Mouse (Mus musculus) intestine, embryonic 14.5 days (tissue): ENCODE data around the gene Zbtb39. TPM values are rescaled to one million over a fixed set of nuclear protein-coding genes. Genes with fewer than 3 reads are reported as not detected.

Experiments
- ATAC-seq: fragments of 200-750 bp; cut with Nextera tagmentation; replicated peaks from 2 replicates; pipeline ENCODE4 v1.8.0; 2017; ENCODE audit warnings: low read depth, moderate number of reproducible peaks, moderate TSS enrichment, moderate library complexity; ENCODE audit not compliant: low FRiP score, low TSS enrichment
- DNase-seq: peaks from one replicate; pipeline ENCODE4 v3.0.0-alpha.2; 2018; ENCODE audit warnings: low spot score
- H3K27ac ChIP-seq: fragments of 300-500 bp; sonication (generic); 2 replicates; pipeline ENCODE4 v1.5.1; 2014; ENCODE audit warnings: low read depth, mild to moderate bottlenecking, control low read depth
- H3K27me3 ChIP-seq: fragments of 300-500 bp; sonication (generic); replicated peaks from 2 replicates; pipeline ENCODE4 v1.6.1; 2014; ENCODE audit warnings: low read length, control low read depth; ENCODE audit not compliant: control insufficient read depth, insufficient read depth
- H3K36me3 ChIP-seq: fragments of 300-500 bp; sonication (generic); 2 replicates; pipeline ENCODE4 v1.6.1; 2014; ENCODE audit warnings: low read length, control low read depth; ENCODE audit not compliant: control insufficient read depth, insufficient read depth
- H3K4me1 ChIP-seq: fragments of 300-500 bp; sonication (generic); replicated peaks from 2 replicates; pipeline ENCODE4 v1.6.1; 2014; ENCODE audit warnings: low read length, control low read depth, mixed read lengths; ENCODE audit not compliant: control insufficient read depth, insufficient read depth
- H3K4me2 ChIP-seq: fragments of 300-500 bp; sonication (generic); 2 replicates; pipeline ENCODE4 v1.6.1; 2014; ENCODE audit warnings: low read length
- H3K4me3 ChIP-seq: fragments of 300-500 bp; sonication (generic); 2 replicates; pipeline ENCODE4 v1.5.1; 2014; ENCODE audit warnings: low read depth, low read length, control low read depth, mixed read lengths
- H3K9ac ChIP-seq: fragments of 300-500 bp; sonication (generic); 2 replicates; pipeline ENCODE4 v1.6.1; 2014; ENCODE audit warnings: mild to moderate bottlenecking, low read length
- H3K9me3 ChIP-seq: fragments of 300-500 bp; sonication (generic); 2 replicates; pipeline ENCODE4 v1.6.1; 2016; ENCODE audit warnings: low read length, control low read depth; ENCODE audit not compliant: control insufficient read depth
- WGBS: fragments of 180-500 bp; shearing (Covaris S2); extraction: QIAGEN DNeasy Blood & Tissue Kit; methylation state at CpG from one replicate; pipeline ENCODE4 v1.1.7; 2014; 5-methylcytosine and 5-hydroxymethylcytosine counted together
- polyA plus RNA-seq: library from polyadenylated mRNA; unstranded; fragments of >200 nt; fragmentation: Nextera tagmentation; extraction: Ambion mirVana; gene quantifications from 2 replicates; pipeline ENCODE4 v1.2.1, GENCODE M21; 2014

Zbtb39 gene
- polyA plus RNA-seq, 1 experiment from 2014 or later: 3.9 TPM

GRCm38 (mm10) chr10:127730285-127730932 is 8.9 kb upstream of the Zbtb39 start:
- no peak for DNase-seq
- 66% methylated on average over 11 of the region's 11 CpGs for WGBS

DNA sequence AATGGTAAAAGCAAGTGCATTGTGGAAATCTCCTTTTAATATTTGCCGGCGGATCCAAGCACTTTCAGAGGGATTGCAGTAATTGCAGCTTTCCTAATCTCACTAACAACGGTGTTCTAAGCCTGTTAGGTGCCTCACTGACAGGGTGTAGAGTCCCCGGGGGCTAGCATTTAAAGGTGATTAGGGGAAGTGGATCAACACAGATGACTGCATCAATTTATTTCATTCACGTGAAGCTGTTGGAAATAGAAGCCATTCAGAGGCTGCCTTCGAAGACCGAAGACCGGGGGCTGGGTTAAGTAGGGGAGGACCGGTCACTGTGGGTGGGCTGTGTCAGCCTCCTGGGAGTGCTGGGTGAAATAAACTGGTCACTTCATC is 8.4 kb upstream of the Zbtb39 start:
- H3K4me3 ChIP-seq: no peak overlapping the region
- H3K4me1 ChIP-seq: 0 out of 2 replicates have a peak, but pooled peaks cover 6% of the 10 kb centered on the region
- ATAC-seq (no peak), DNase-seq (no peak)
- no peaks in the 10 kb centered on the region for H3K9me3 ChIP-seq
- no peaks in the 10 kb centered on the region for H3K36me3 ChIP-seq
- 41% methylated on average over 9 of the region's 9 CpGs for WGBS
- H3K4me2 ChIP-seq: no peak overlapping the region
- no peak overlapping the region for H3K27ac ChIP-seq
- no peaks in the 10 kb centered on the region for H3K27me3 ChIP-seq
- H3K9ac ChIP-seq: no peak overlapping the region

More at GRCm38 (mm10) chr10:127730285-127730932, 8.9 kb upstream of the Zbtb39 start:
- H3K4me1 ChIP-seq: peaks cover 6% of the 10 kb centered on the region; the same call in 1 of the 2 replicates
- H3K9me3 ChIP-seq: no peaks in the 10 kb centered on the region
- no peak overlapping the region for H3K4me3 ChIP-seq
- no peak overlapping the region for H3K27ac ChIP-seq
- H3K4me2 ChIP-seq: no peak overlapping the region
- H3K36me3 ChIP-seq: no peaks in the 10 kb centered on the region
- ATAC-seq: no peak
- H3K9ac ChIP-seq: no peak overlapping the region
- H3K27me3 ChIP-seq: no peaks in the 10 kb centered on the region

DNA sequence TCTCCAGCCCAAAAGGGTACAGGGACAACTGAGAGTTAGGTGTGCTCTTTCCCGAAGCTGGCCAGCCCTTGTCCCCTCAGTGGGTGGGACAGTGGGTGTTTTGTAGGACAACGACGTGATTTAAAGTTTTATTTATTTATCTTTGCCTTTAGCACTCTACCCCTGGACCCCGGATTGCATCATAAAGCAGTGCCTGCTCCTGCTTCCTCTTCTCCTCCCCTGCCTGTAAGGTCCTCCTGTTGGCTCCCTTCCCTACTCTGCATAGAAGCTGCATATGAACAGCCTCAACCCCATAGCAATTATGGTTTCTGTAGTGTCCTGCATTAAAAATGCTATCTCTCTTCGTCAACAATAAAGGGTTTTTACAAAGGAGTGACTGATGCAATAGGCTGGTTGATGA is 7.9 kb upstream of the Zbtb39 start:
- WGBS: 18% methylated on average over 5 of the region's 5 CpGs
- H3K4me3 ChIP-seq: no peak overlapping the region
- no peak overlapping the region for H3K9ac ChIP-seq
- H3K36me3 ChIP-seq: no peaks in the 10 kb centered on the region
- DNase-seq: no peak
- no peak for ATAC-seq
- 0 out of 2 replicates have a peak, but pooled peaks cover 6% of the 10 kb centered on the region for H3K4me1 ChIP-seq
- no peaks in the 10 kb centered on the region for H3K27me3 ChIP-seq
- H3K9me3 ChIP-seq: no peaks in the 10 kb centered on the region
- H3K4me2 ChIP-seq: no peak overlapping the region
- no peak overlapping the region for H3K27ac ChIP-seq

DNA sequence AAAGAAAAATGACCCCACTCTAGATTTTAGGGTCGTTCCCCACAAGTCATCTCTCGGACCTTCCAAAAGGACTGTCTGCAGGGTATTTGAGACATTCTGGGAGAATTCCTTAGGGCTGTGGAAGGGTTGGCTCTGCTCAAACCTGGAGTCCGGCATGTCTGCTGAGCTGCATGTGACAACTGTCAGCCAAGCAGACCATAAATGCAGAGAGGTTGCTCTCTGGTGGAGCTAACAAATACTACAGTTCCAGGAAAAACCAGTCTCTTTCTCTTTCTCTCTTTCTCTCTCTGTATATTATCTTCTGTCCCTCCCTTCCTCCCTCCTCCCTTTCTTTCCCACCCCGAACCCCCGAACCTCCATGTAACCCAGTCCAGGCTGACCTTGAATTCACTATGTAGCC is 4.9 kb upstream of the Zbtb39 start:
- no peaks in the 10 kb centered on the region for H3K27me3 ChIP-seq
- DNase-seq: no peak
- WGBS: 33% methylated on average over 5 of the region's 5 CpGs
- ATAC-seq: no peak
- H3K9me3 ChIP-seq: no peaks in the 10 kb centered on the region
- H3K4me2 ChIP-seq: no peak overlapping the region
- 0 out of 2 replicates have a peak, but pooled peaks cover 13% of the 10 kb centered on the region for H3K4me1 ChIP-seq
- no peak overlapping the region for H3K27ac ChIP-seq
- H3K36me3 ChIP-seq: no peaks in the 10 kb centered on the region
- H3K9ac ChIP-seq: no peak overlapping the region
- H3K4me3 ChIP-seq: no peak overlapping the region

DNA sequence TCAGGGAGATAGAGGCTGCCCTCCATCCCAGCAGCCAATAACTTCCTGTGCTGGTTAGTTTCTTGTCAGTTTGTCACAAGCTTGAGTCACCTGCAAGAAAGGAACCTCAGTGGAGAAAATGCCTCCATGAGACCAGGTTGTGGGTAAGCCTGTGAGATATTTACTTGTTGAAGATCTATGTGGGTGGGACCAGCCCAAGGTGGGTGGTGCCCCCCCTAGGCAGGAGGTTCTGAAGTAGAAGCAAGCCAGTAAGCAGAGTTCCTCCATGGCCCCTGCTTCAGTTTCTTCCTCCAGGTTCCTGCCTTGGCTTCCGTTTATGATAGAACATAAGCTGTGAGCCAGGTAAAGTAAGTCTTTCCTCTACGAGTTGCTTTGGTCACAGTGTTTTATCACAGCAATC is 3.1 kb upstream of the Zbtb39 start:
- 75% methylated on average over 2 of the region's 2 CpGs for WGBS
- ATAC-seq: no peak
- H3K27ac ChIP-seq: no peak overlapping the region

GRCm38 (mm10) chr10:127736916-127737315 is 2.4 kb upstream of the Zbtb39 start:
- DNase-seq: no peak
- Histone ChIP-seq H3K9me3 (no peaks in the 10 kb centered on the region), H3K9ac (no peak overlapping the region), H3K4me1 (peaks cover 18% of the 10 kb centered on the region), H3K4me2 (no peak overlapping the region), H3K27me3 (no peaks in the 10 kb centered on the region), H3K4me3 (no peak overlapping the region), H3K27ac (no peak overlapping the region), H3K36me3 (peaks cover 6% of the 10 kb centered on the region)
- 67% methylated on average over 4 of the region's 4 CpGs for WGBS
- ATAC-seq: no peak

More for the DNA sequence above, 3.1 kb upstream of the Zbtb39 start:
- Histone ChIP-seq H3K4me2 (no peak overlapping the region), H3K36me3 (no peaks in the 10 kb centered on the region), H3K9me3 (no peaks in the 10 kb centered on the region), H3K4me1 (peaks cover 21% of the 10 kb centered on the region), H3K4me3 (no peak overlapping the region), H3K27me3 (no peaks in the 10 kb centered on the region), H3K9ac (no peak overlapping the region)
- no peak for DNase-seq

DNA sequence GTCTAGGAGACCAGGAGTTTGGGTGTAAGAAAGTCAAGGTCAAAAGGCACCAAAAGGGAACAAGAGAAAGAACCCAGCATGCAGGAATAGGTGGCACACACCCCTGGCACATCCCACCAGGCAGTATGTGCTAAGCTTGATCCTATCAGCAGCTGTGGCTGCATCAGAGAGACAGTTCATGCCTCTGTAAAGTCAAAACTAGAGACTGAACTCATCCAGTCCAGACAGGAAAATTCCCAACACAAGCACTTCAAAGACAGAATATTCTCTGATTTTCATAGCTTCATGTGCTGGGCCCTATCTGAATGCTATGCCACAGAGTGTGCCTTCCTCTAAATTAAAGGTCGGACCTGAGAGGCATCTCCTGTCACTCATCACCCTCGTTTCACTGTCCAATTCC is 1.8 kb upstream of the Zbtb39 start:
- no peak for DNase-seq
- H3K4me2 ChIP-seq: no peak overlapping the region
- no peak overlapping the region for H3K4me3 ChIP-seq
- H3K27me3 ChIP-seq: no peaks in the 10 kb centered on the region
- peaks cover 12% of the 10 kb centered on the region for H3K36me3 ChIP-seq
- no peak overlapping the region for H3K9ac ChIP-seq
- H3K9me3 ChIP-seq: no peaks in the 10 kb centered on the region
- WGBS: 24% methylated on average over 2 of the region's 2 CpGs
- peaks cover 18% of the 10 kb centered on the region for H3K4me1 ChIP-seq
- ATAC-seq: no peak
- H3K27ac ChIP-seq: no peak overlapping the region

GRCm38 (mm10) chr10:127738151-127738882 is 1.0 kb upstream of the Zbtb39 start:
- peak; percentile 28 for ATAC-seq
- DNase-seq: peak; percentile 69
- Histone ChIP-seq H3K9ac (peak overlapping the region; percentile 96; the same call in 1 of the 2 replicates), H3K4me3 (peak overlapping the region; percentile 87; the same call in 1 of the 2 replicates), H3K36me3 (peaks cover 20% of the 10 kb centered on the region), H3K27me3 (no peaks in the 10 kb centered on the region), H3K4me1 (peaks cover 18% of the 10 kb centered on the region), H3K9me3 (no peaks in the 10 kb centered on the region), H3K4me2 (peak overlapping the region; percentile 49), H3K27ac (peak overlapping the region; percentile 79)
- WGBS: 40% methylated on average over 13 of the region's 13 CpGs
